Mouse (Mus musculus) spleen, postnatal 14 days (tissue): ENCODE results near the gene Arl5b.

Experiments used
- DNase-seq, 2 experiments: peaks; one replicate each; pipeline ENCODE4 v3.0.0; 2021 to 2022; ENCODE audit warnings: low spot score in 2 of 2

The Arl5b gene

DNA sequence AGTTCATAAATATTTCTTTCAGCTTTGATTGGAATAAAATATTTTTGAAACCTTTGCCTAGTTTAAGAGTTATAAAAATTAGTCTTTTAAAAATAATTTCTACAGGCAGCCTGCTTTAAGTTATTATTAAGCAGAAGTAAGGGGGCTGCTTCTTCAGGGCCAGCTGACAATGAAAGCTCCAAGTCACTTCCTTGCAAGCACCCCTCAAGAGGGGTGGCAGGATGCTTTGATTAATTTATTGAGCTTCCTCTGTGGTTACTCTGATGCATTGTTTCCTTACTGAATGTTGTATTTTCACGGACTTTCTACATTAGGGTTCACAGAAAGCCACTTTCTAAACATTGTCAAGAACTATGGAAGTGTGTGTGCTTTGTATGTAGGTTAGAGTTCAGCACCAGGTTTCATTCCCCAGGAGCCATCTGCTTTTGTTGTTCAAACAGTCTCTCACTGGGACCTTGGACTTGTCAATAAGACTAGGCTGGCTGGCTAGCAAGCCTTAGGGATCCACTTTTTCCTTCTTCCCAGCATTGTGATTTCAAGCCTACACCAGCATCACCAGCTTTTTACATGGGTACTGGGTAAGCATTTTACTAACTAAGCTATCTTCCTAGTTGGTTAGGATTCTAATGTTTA lies 62.7 kb downstream of the Arl5b start:
- no peak for DNase-seq

DNA sequence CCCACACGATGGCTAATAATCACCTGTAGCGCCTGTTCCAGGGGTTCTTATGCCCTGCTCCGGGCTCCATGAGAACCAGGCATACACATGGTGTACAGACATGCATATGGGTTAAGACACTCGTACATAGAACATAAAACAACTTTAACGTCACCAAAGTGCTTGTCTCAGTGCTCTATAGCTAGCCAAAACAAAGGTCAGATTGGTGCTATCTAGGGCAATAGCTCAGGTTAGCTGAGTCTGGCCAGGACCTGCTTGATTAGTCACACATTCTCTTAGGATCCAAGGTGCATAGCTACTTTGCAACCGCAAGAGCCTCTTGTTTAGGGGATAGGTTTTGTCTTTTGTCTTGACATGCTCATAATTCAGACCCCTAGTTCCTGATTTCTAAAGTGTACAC lies 63.5 kb downstream of the Arl5b start:
- no peak for DNase-seq

DNA sequence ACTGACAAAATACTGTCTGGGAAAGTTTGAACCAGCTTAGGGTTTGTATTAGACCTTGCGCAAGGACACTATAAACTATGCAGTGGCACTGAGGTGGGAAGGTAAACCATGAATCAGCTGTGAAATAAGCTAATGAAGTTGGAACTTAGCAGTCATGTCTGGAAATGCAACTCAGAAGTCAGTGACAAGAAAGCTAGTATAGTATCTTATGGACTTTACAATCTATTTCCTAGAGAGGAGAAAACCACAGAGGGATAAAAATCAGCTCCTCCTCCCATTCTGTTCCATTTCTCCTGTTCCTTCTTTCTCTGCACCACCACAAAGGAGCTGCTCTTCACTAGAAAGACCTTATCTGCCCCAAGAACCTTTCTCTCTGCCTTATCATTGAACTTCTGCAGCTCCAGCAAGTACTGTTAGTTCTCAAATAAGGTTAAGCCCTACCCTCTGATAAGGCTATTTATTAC lies 72.1 kb downstream of the Arl5b start:
- DNase-seq: no peak
